In genomic region chr12:111562276-111562814, GRCm38 (mm10) we compare ENCODE assay signal across 16 mouse cellular contexts. TPM values are rescaled to one million over a fixed set of nuclear protein-coding genes. Genes with fewer than 3 reads are reported as not detected.
DNase-seq lines count a peak whose midpoint lies in the region; ATAC-seq lines count a peak whose summit lies in the region.
"Had no signal": no experiment of that assay in that cellular context is flagged by ENCODE, and none has a peak within 500 bp of the region (broad histone marks: within the 10 kb centered on the region; RNA-seq: fewer than 3 reads in every experiment).

No protein-coding gene starts in this region.

- WGBS in embryonic facial prominence, embryonic 15.5 days, result 42% methylated on average over 4 of the region's 4 CpGs
- whole genome bisulfite sequencing in embryonic facial prominence, embryonic 10.5 days, result 47% methylated on average over 4 of the region's 4 CpGs
- 29% methylated on average over 4 of the region's 4 CpGs for WGBS in heart, embryonic 16.5 days
- 49% methylated on average over 4 of the region's 4 CpGs for WGBS in liver, embryonic 12.5 days (ENCODE audit: insufficient replicate concordance)
- WGBS in midbrain, embryonic 12.5 days, result 46% methylated on average over 4 of the region's 4 CpGs
- 41% methylated on average over 4 of the region's 4 CpGs for WGBS in midbrain, embryonic 15.5 days

- 0 out of 2 replicates have a peak, but pooled peaks cover 5% of the 10 kb centered on the region for H3K4me1 ChIP-seq in embryonic facial prominence, embryonic 15.5 days
- H3K4me1 ChIP-seq in embryonic facial prominence, embryonic 10.5 days, result peaks cover 21% of the 10 kb centered on the region
- H3K4me1 ChIP-seq in heart, embryonic 16.5 days (ENCODE audit: control insufficient read depth, insufficient read depth, low read length), result peaks cover 18% of the 10 kb centered on the region
- H3K4me1 ChIP-seq in liver, embryonic 12.5 days, result peaks cover 51% of the 10 kb centered on the region
- peaks cover 4% of the 10 kb centered on the region; the same call in 1 of the 2 replicates for H3K4me1 ChIP-seq in midbrain, embryonic 12.5 days
- no peaks in the 10 kb centered on the region for H3K4me1 ChIP-seq in midbrain, embryonic 15.5 days

- peak; percentile 7; the same call in 1 of the 2 replicates for ATAC-seq in embryonic facial prominence, embryonic 15.5 days (ENCODE audit: insufficient number of reproducible peaks, low FRiP score, low TSS enrichment, low read depth)
- ATAC-seq in heart, embryonic 16.5 days (replicated peaks; ENCODE audit: extremely low read depth, insufficient read depth, low FRiP score), result peak; percentile 81
- ATAC-seq in liver, embryonic 12.5 days, result no peak
- ATAC-seq in midbrain, embryonic 12.5 days (ENCODE audit: low FRiP score, low read depth), result no peak
- no peak for ATAC-seq in midbrain, embryonic 15.5 days (replicated peaks)
- ATAC-seq: CD4-positive, CD25-positive, alpha-beta regulatory T cell, adult 4 months had no signal

- no peaks in the 10 kb centered on the region for H3K9me3 ChIP-seq in embryonic facial prominence, embryonic 15.5 days (replicated peaks)
- no peaks in the 10 kb centered on the region for H3K9me3 ChIP-seq in embryonic facial prominence, embryonic 10.5 days
- H3K9me3 ChIP-seq in heart, embryonic 16.5 days (replicated peaks; ENCODE audit: control insufficient read depth, low read length), result no peaks in the 10 kb centered on the region
- H3K9me3 ChIP-seq in liver, embryonic 12.5 days (replicated peaks), result no peaks in the 10 kb centered on the region
- no peaks in the 10 kb centered on the region for H3K9me3 ChIP-seq in midbrain, embryonic 12.5 days
- no peaks in the 10 kb centered on the region for H3K9me3 ChIP-seq in midbrain, embryonic 15.5 days
- H3K9me3 ChIP-seq: G1E had no signal

- no peak overlapping the region for H3K4me3 ChIP-seq in embryonic facial prominence, embryonic 15.5 days (replicated peaks)
- H3K4me3 ChIP-seq in embryonic facial prominence, embryonic 10.5 days, result no peak overlapping the region
- H3K4me3 ChIP-seq in heart, embryonic 16.5 days (ENCODE audit: low read length), result no peak overlapping the region
- H3K4me3 ChIP-seq in liver, embryonic 12.5 days, result no peak overlapping the region
- no peak overlapping the region for H3K4me3 ChIP-seq in midbrain, embryonic 12.5 days
- no peak overlapping the region for H3K4me3 ChIP-seq in midbrain, embryonic 15.5 days

- DNase-seq in embryonic facial prominence, embryonic 10.5 days (ENCODE audit: low spot score), result no peak
- DNase-seq in heart, adult 18-20 months, result no peak
- DNase-seq in liver, result no peak
- DNase-seq: cerebellum, postnatal 10 days; gastrocnemius, postnatal 14 days; kidney, adult 8-10 months; midbrain, embryonic 14.5 days; thymus, postnatal 4 days had no signal

- no peak overlapping the region for H3K9ac ChIP-seq in embryonic facial prominence, embryonic 15.5 days
- no peak overlapping the region for H3K9ac ChIP-seq in heart, embryonic 16.5 days (ENCODE audit: low read length)
- H3K9ac ChIP-seq in liver, embryonic 12.5 days, result no peak overlapping the region
- H3K9ac ChIP-seq in midbrain, embryonic 12.5 days (replicated peaks), result 0 out of 2 replicates have a peak overlapping the region, but pooled peaks have one; percentile 6
- H3K9ac ChIP-seq in midbrain, embryonic 15.5 days, result no peak overlapping the region

- H3K27ac ChIP-seq in embryonic facial prominence, embryonic 15.5 days (replicated peaks), result 0 out of 2 replicates have a peak overlapping the region, but pooled peaks have one; percentile 17
- H3K27ac ChIP-seq in embryonic facial prominence, embryonic 10.5 days (replicated peaks), result no peak overlapping the region
- H3K27ac ChIP-seq in heart, embryonic 16.5 days (ENCODE audit: low read length), result peak overlapping the region; percentile 74
- H3K27ac ChIP-seq in liver, embryonic 12.5 days, result peak overlapping the region; percentile 28
- H3K27ac ChIP-seq in midbrain, embryonic 12.5 days (replicated peaks), result no peak overlapping the region; the same call in 1 of the 2 replicates
- no peak overlapping the region for H3K27ac ChIP-seq in midbrain, embryonic 15.5 days
- H3K27ac ChIP-seq: macrophage had no signal

- no peak overlapping the region for H3K4me2 ChIP-seq in embryonic facial prominence, embryonic 15.5 days (replicated peaks)
- H3K4me2 ChIP-seq in heart, embryonic 16.5 days (ENCODE audit: low read depth, low read length), result 0 out of 2 replicates have a peak overlapping the region, but pooled peaks have one; percentile 1
- H3K4me2 ChIP-seq in liver, embryonic 12.5 days, result no peak overlapping the region
- H3K4me2 ChIP-seq in midbrain, embryonic 12.5 days (replicated peaks), result no peak overlapping the region
- H3K4me2 ChIP-seq in midbrain, embryonic 15.5 days, result no peak overlapping the region

- H3K36me3 ChIP-seq in embryonic facial prominence, embryonic 15.5 days, result no peaks in the 10 kb centered on the region
- H3K36me3 ChIP-seq in embryonic facial prominence, embryonic 10.5 days (replicated peaks), result no peaks in the 10 kb centered on the region
- no peaks in the 10 kb centered on the region for H3K36me3 ChIP-seq in heart, embryonic 16.5 days (ENCODE audit: control insufficient read depth, insufficient read depth)
- H3K36me3 ChIP-seq in liver, embryonic 12.5 days, result no peaks in the 10 kb centered on the region
- no peaks in the 10 kb centered on the region for H3K36me3 ChIP-seq in midbrain, embryonic 12.5 days
- H3K36me3 ChIP-seq in midbrain, embryonic 15.5 days (replicated peaks), result no peaks in the 10 kb centered on the region
- H3K36me3 ChIP-seq: G1E had no signal

- no peaks in the 10 kb centered on the region for H3K27me3 ChIP-seq in embryonic facial prominence, embryonic 15.5 days
- no peaks in the 10 kb centered on the region for H3K27me3 ChIP-seq in embryonic facial prominence, embryonic 10.5 days (replicated peaks; ENCODE audit: low read depth, poor library complexity, severe bottlenecking)
- H3K27me3 ChIP-seq in heart, embryonic 16.5 days (ENCODE audit: control insufficient read depth, insufficient read depth, low read length), result no peaks in the 10 kb centered on the region
- no peaks in the 10 kb centered on the region for H3K27me3 ChIP-seq in liver, embryonic 12.5 days (replicated peaks)
- H3K27me3 ChIP-seq in midbrain, embryonic 12.5 days, result no peaks in the 10 kb centered on the region
- no peaks in the 10 kb centered on the region for H3K27me3 ChIP-seq in midbrain, embryonic 15.5 days (replicated peaks)

RNA-seq across cellular contexts. Expression of gene Mark3, which starts 12.0 kb away (rescaled TPM):
- polyA plus RNA-seq in embryonic facial prominence, embryonic 15.5 days (2015; fragmentation: Nextera tagmentation; extraction: Ambion mirVana), result 37.7 and 40.1 TPM in 2 replicates
- 41.7 and 45.6 TPM in 2 replicates for polyA plus RNA-seq in embryonic facial prominence, embryonic 10.5 days (2016; fragmentation: Nextera tagmentation; extraction: Ambion mirVana)
- 25.7 and 28.1 TPM in 2 replicates for polyA plus RNA-seq in heart, embryonic 16.5 days (2015; fragmentation: Nextera tagmentation; extraction: Ambion mirVana)
- 10 to 100 TPM; 45.5 to 47.4 TPM for total RNA-seq in heart, adult 18-20 months (2021)
- 32.9 and 35.2 TPM in 2 replicates for polyA plus RNA-seq in liver, embryonic 12.5 days (2016; fragmentation: Nextera tagmentation; extraction: Ambion mirVana)
- 75.6 and 90.6 TPM in 2 replicates for polyA plus RNA-seq in midbrain, embryonic 12.5 days (2016; fragmentation: Nextera tagmentation; extraction: Ambion mirVana)
- polyA plus RNA-seq in midbrain, embryonic 15.5 days (2015; fragmentation: Nextera tagmentation; extraction: Ambion mirVana), result 53.1 and 55.4 TPM in 2 replicates

RNA-seq across cellular contexts. Expression of gene Eif5, which starts 24.5 kb away (rescaled TPM):
- 488 and 504 TPM in 2 replicates for polyA plus RNA-seq in embryonic facial prominence, embryonic 15.5 days (2015; fragmentation: Nextera tagmentation; extraction: Ambion mirVana)
- polyA plus RNA-seq in embryonic facial prominence, embryonic 10.5 days (2016; fragmentation: Nextera tagmentation; extraction: Ambion mirVana), result 722 and 727 TPM in 2 replicates
- 366 and 390 TPM in 2 replicates for polyA plus RNA-seq in heart, embryonic 16.5 days (2015; fragmentation: Nextera tagmentation; extraction: Ambion mirVana)
- 100 to 1,000 TPM; 170 to 186 TPM for total RNA-seq in heart, adult 18-20 months (2021)
- 664 and 670 TPM in 2 replicates for polyA plus RNA-seq in liver, embryonic 12.5 days (2016; fragmentation: Nextera tagmentation; extraction: Ambion mirVana)
- polyA plus RNA-seq in midbrain, embryonic 12.5 days (2016; fragmentation: Nextera tagmentation; extraction: Ambion mirVana), result 692 and 732 TPM in 2 replicates
- 475 and 505 TPM in 2 replicates for polyA plus RNA-seq in midbrain, embryonic 15.5 days (2015; fragmentation: Nextera tagmentation; extraction: Ambion mirVana)

Comparison
In these comparisons a context has a peak if more than half of its experiments do, and no peak if none do; other contexts are left out.
1. H3K27ac ChIP-seq: peak in embryonic facial prominence, embryonic 15.5 days (single experiment), heart, embryonic 16.5 days (single experiment) and liver, embryonic 12.5 days (single experiment); none in embryonic facial prominence, embryonic 10.5 days (single experiment), midbrain, embryonic 12.5 days (single experiment) and midbrain, embryonic 15.5 days (single experiment).
2. ATAC-seq: peak in embryonic facial prominence, embryonic 15.5 days (single experiment) and heart, embryonic 16.5 days (single experiment); none in liver, embryonic 12.5 days (single experiment), midbrain, embryonic 12.5 days (single experiment) and midbrain, embryonic 15.5 days (single experiment).